Mouse (Mus musculus) cerebellum, adult 2 months (tissue): Measurements from ENCODE around the gene Pou5f1.

ENCODE experiments used
- CTCF ChIP-seq: fragments of 200-500 bp; IDR thresholded peaks from 2 replicates; pipeline ENCODE4 v1.5.1; 2011; ENCODE audit warnings: low read depth, mild to moderate bottlenecking, control low read depth, low read length, moderate library complexity, borderline replicate concordance; ENCODE audit not compliant: insufficient read depth
- POLR2A ChIP-seq: fragments of 200-500 bp; IDR thresholded peaks from 2 replicates; pipeline ENCODE4 v1.6.1; 2011; ENCODE audit warnings: low read length, control low read depth, borderline replicate concordance; ENCODE audit not compliant: insufficient read depth

- TF ChIP-seq CTCF: peak; percentile 85
- no peak for TF ChIP-seq POLR2A
Measured at GRCm38 (mm10) chr17:35534343-35534742, 28.5 kb downstream of the Pou5f1 start.
